Mouse (Mus musculus) gastrocnemius, postnatal 4 days (tissue): ENCODE data around the gene Prps2. TPM values are rescaled to one million over a fixed set of nuclear protein-coding genes. Genes with fewer than 3 reads are reported as not detected.
"Not testable (repeated sequence)": the region's sequence is repeated elsewhere in the genome, so short reads cannot be mapped to it uniquely, and the experiment has no call there.

Experiments
- DNase-seq, 2 experiments: peaks; one replicate each; pipeline ENCODE4 v3.0.0; 2021 to 2022; ENCODE audit warnings: low spot score in 2 of 2, mixed read lengths in 2 of 2
- total RNA-seq, 2 experiments: library from RNA; stranded (reverse); gene quantifications; 2 replicates each; pipeline ENCODE4 v1.2.3; 2021

Prps2 gene
- total RNA-seq, 2 experiments from 2014 or later, result 6.6 to 7.2 TPM

- no peak for DNase-seq
Measured at GRCm38 (mm10) chrX:167328519-167328918, 54.0 kb downstream of the Prps2 start.

- DNase-seq, result no peak
Measured at GRCm38 (mm10) chrX:167323742-167324141, 58.8 kb downstream of the Prps2 start.

GRCm38 (mm10) chrX:167321233-167321806, 61.2 kb downstream of the Prps2 start:
- DNase-seq, result no peak

- DNase-seq, result no peak
Measured at GRCm38 (mm10) chrX:167318819-167319396, 63.6 kb downstream of the Prps2 start.

- DNase-seq, result no peak
Measured at GRCm38 (mm10) chrX:167315766-167316165, 66.8 kb downstream of the Prps2 start.

- DNase-seq, result no peak
Measured at GRCm38 (mm10) chrX:167315093-167315726, 67.3 kb downstream of the Prps2 start.

GRCm38 (mm10) chrX:167302061-167302460, 80.5 kb downstream of the Prps2 start:
- DNase-seq, result not testable (repeated sequence)

Other genes with a start within 250 kb of the Prps2 start
- 100 to 1,000 TPM; 754 to 847 TPM for gene Tmsb4x, start 173.4 kb downstream of the Prps2 start, total RNA-seq
- under 1 TPM; 0.93 TPM for gene Tlr8, start 118.4 kb downstream of the Prps2 start, total RNA-seq
- 1 to 10 TPM; 1.9 to 2.9 TPM for gene Tlr7, start 52.2 kb downstream of the Prps2 start, total RNA-seq